Mouse (Mus musculus) spleen, adult 2 months (tissue): ENCODE measurements around the gene Stk40.

Experiments
- CTCF ChIP-seq: fragments of 200-500 bp; IDR thresholded peaks from 2 replicates; pipeline ENCODE4 v1.5.1; 2011; ENCODE audit warnings: mild to moderate bottlenecking, inconsistent platforms; ENCODE audit not compliant: insufficient read depth, insufficient read length, insufficient replicate concordance; ENCODE audit errors: extremely low read depth
- POLR2A ChIP-seq: fragments of 200-500 bp; IDR thresholded peaks from 2 replicates; pipeline ENCODE4 v1.6.1; 2011; ENCODE audit warnings: low read depth, low read length, inconsistent platforms

- no peak for TF ChIP-seq CTCF
- no peak for TF ChIP-seq POLR2A
Measured at GRCm38 (mm10) chr4:126091873-126092272, 11.9 kb upstream of the Stk40 start.
